Mouse (Mus musculus) liver, postnatal 0 days (tissue): ENCODE results near the gene Eloa. TPM values are rescaled to one million over a fixed set of nuclear protein-coding genes. Genes with fewer than 3 reads are reported as not detected.

Experiments
- ATAC-seq: fragments of 200-750 bp; cut with Nextera tagmentation; 2 replicates; pipeline ENCODE4 v1.8.0; 2017; ENCODE audit warnings: mild to moderate bottlenecking, moderate library complexity
- DNase-seq: peaks from one replicate; pipeline ENCODE4 v3.0.0-alpha.2; 2016
- H3K27ac ChIP-seq: fragments of 300-500 bp; sonication (generic); 2 replicates; pipeline ENCODE4 v1.5.1; 2014; ENCODE audit warnings: antibody characterized with exemption, moderate library complexity, mild to moderate bottlenecking, low read depth
- H3K27me3 ChIP-seq: fragments of 300-500 bp; sonication (generic); 2 replicates; pipeline ENCODE4 v1.6.1; 2014; ENCODE audit warnings: low read length, control low read depth, mixed read lengths; ENCODE audit not compliant: insufficient read depth
- H3K36me3 ChIP-seq: fragments of 300-500 bp; sonication (generic); replicated peaks from 2 replicates; pipeline ENCODE4 v1.6.1; 2014; ENCODE audit warnings: mild to moderate bottlenecking, control low read depth, low read length, moderate library complexity, mixed read lengths; ENCODE audit not compliant: insufficient read depth
- H3K4me1 ChIP-seq: fragments of 300-500 bp; sonication (generic); 2 replicates; pipeline ENCODE4 v1.6.1; 2014; ENCODE audit warnings: antibody characterized with exemption, mild to moderate bottlenecking, control low read depth; ENCODE audit not compliant: insufficient read depth
- H3K4me2 ChIP-seq: fragments of 300-500 bp; sonication (generic); 2 replicates; pipeline ENCODE4 v1.6.1; 2014; ENCODE audit warnings: low read depth, mild to moderate bottlenecking, low read length, moderate library complexity, mixed read lengths
- H3K4me3 ChIP-seq: fragments of 300-500 bp; sonication (generic); 2 replicates; pipeline ENCODE4 v1.5.1; 2014; ENCODE audit warnings: low read depth, low read length
- H3K9ac ChIP-seq: fragments of 300-500 bp; sonication (generic); replicated peaks from 2 replicates; pipeline ENCODE4 v1.6.1; 2014; ENCODE audit warnings: mild to moderate bottlenecking, moderate library complexity
- H3K9me3 ChIP-seq: fragments of 300-500 bp; sonication (generic); 2 replicates; pipeline ENCODE4 v1.6.1; 2016; ENCODE audit warnings: mild to moderate bottlenecking, control low read depth, low read length, mixed read lengths
- CTCF ChIP-seq: sonication (generic); IDR thresholded peaks from 2 replicates; pipeline ENCODE4 v1.5.1; 2016; ENCODE audit warnings: antibody characterized with exemption, low read depth
- EP300 ChIP-seq: IDR thresholded peaks from 2 replicates; pipeline ENCODE4 v1.6.1; 2016; ENCODE audit warnings: antibody characterized with exemption, low read depth, mild to moderate bottlenecking
- WGBS: fragments of 180-500 bp; shearing (Covaris S2); extraction: QIAGEN DNeasy Blood & Tissue Kit; methylation state at CpG from one replicate; pipeline ENCODE4 v1.1.7; 2014; ENCODE audit not compliant: insufficient replicate concordance; 5-methylcytosine and 5-hydroxymethylcytosine counted together
- polyA plus RNA-seq: library from polyadenylated mRNA; unstranded; fragments of >200 nt; fragmentation: Nextera tagmentation; extraction: Ambion mirVana; gene quantifications from 2 replicates; pipeline ENCODE4 v1.2.1, GENCODE M21; 2015

Gene Eloa
- polyA plus RNA-seq, 1 experiment from 2014 or later: 16.7 TPM

DNA sequence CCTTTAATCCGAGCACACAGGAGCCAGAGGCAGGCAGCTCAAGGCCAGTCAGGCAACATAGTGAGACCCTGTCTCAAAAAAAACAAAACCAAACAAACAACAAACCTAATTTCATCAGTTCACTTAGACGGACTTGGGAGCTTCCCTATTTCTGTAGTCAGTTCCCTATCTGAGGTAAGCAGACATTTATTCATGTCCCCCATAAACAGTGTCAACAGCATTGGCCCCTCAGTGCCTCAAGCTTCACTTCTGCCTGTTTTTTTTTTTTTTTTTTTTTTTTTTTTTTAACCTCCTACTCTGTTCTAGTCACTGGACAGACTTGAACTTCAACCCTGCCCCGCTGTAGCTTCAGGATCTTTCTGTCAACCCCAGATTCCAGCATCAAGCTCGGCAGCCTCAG lies 13.5 kb upstream of the Eloa start:
- H3K9ac ChIP-seq: no peak overlapping the region
- ATAC-seq (no peak), DNase-seq (no peak)
- WGBS: 42% methylated on average over 4 of the region's 4 CpGs
- no peak for TF ChIP-seq CTCF
- no peak for TF ChIP-seq EP300
- H3K9me3 ChIP-seq: no peaks in the 10 kb centered on the region
- H3K27ac ChIP-seq: peak overlapping the region; percentile 60; the same call in 1 of the 2 replicates
- no peaks in the 10 kb centered on the region for H3K27me3 ChIP-seq
- H3K36me3 ChIP-seq: no peaks in the 10 kb centered on the region
- H3K4me1 ChIP-seq: peaks cover 25% of the 10 kb centered on the region
- no peak overlapping the region for H3K4me3 ChIP-seq
- H3K4me2 ChIP-seq: no peak overlapping the region

DNA sequence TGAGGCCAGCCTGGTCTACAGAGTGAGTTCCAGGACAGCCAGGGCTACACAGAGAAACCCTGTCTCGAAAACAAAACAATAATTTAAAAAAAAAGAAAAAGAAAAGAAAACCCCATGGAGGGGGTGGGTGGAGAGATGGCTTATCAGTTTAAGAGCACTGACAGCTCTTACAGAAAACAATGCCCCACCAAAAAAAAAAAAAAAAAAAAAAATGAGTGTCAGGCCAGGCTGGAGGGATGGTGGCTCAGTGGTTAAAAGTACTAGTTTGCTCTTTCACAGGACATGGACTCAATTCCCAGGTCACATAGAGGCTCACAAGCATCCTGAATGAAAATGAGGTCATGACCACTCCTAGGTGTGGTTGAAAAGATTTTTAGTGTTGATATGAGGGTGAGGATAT lies 11.7 kb upstream of the Eloa start:
- Histone ChIP-seq H3K27ac (no peak overlapping the region), H3K9me3 (no peaks in the 10 kb centered on the region), H3K4me2 (no peak overlapping the region), H3K9ac (no peak overlapping the region), H3K4me3 (no peak overlapping the region), H3K4me1 (peaks cover 42% of the 10 kb centered on the region), H3K36me3 (no peaks in the 10 kb centered on the region), H3K27me3 (no peaks in the 10 kb centered on the region)
- WGBS: 67% methylated on average over 1 of the region's 1 CpGs
- no peak for ATAC-seq
- DNase-seq: no peak
- no peak for TF ChIP-seq EP300
- no peak for TF ChIP-seq CTCF

DNA sequence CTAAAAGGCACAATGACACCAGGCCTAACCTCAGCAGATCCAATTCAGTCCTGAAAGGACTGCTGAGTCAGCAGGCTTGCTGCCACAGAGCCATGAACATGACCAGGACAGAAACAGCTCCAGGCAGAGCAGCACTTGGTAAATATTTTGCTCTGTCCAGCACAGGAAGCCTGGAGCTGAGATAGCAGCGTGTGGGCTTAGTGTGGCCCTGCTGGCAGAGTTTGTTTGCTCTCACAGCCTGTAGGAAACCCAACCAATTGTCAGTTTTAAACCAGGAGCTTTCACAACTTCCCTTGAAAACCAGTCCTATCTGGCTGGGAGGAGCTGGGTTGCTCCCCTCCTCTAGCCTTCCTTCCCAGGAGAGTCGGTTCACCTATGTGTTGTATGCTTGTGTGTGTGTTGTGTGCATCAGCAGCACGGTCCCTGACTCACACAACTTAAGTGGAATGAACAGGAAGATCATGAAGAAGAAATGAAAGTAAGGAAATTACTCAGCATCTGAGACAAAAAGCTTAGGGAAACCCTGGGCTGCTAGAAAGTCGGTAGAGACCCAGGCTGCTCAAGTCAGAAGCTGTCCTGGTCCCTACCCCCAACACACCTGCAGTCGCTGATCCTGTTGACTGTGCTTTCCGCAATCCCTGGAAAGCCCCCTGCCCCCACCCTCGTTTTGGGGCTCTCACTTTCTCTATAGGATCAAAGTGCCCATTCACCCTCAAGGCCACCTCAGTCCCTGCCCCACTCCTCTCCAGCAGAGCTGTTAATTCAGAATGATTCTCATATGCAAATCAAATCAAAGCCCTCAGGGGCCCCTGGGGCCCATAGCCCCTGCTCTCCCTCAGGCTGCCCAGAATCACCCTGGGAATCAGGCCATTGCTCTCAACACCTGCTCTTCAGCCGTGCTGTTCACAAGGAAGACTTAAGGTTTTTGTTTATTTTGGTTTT lies 9.7 kb upstream of the Eloa start:
- Histone ChIP-seq H3K27me3 (no peaks in the 10 kb centered on the region), H3K4me3 (peak overlapping the region; percentile 19)

GRCm38 (mm10) chr4:136028689-136029088 lies 7.1 kb upstream of the Eloa start:
- peak overlapping the region; percentile 51 for H3K9ac ChIP-seq
- no peak for DNase-seq
- H3K4me2 ChIP-seq: peak overlapping the region; percentile 68
- 40% methylated on average over 5 of the region's 5 CpGs for WGBS
- no peak for TF ChIP-seq EP300
- H3K27ac ChIP-seq: peak overlapping the region; percentile 92
- no peak for ATAC-seq
- H3K4me3 ChIP-seq: peak overlapping the region; percentile 30
- no peaks in the 10 kb centered on the region for H3K27me3 ChIP-seq
- peaks cover 46% of the 10 kb centered on the region for H3K4me1 ChIP-seq
- no peaks in the 10 kb centered on the region for H3K36me3 ChIP-seq
- H3K9me3 ChIP-seq: no peaks in the 10 kb centered on the region

More for the DNA sequence above, 9.7 kb upstream of the Eloa start:
- ATAC-seq (peak; percentile 95), DNase-seq (peak; percentile 67)
- TF ChIP-seq CTCF (no peak), EP300 (peak; percentile 33; the same call in 1 of the 2 replicates)
- H3K9me3 ChIP-seq: no peaks in the 10 kb centered on the region
- WGBS: 8% methylated on average over 8 of the region's 8 CpGs
- H3K4me1 ChIP-seq: peaks cover 52% of the 10 kb centered on the region
- peak overlapping the region; percentile 58 for H3K9ac ChIP-seq
- peak overlapping the region; percentile 66 for H3K4me2 ChIP-seq
- peak overlapping the region; percentile 92 for H3K27ac ChIP-seq
- H3K36me3 ChIP-seq: no peaks in the 10 kb centered on the region

DNA sequence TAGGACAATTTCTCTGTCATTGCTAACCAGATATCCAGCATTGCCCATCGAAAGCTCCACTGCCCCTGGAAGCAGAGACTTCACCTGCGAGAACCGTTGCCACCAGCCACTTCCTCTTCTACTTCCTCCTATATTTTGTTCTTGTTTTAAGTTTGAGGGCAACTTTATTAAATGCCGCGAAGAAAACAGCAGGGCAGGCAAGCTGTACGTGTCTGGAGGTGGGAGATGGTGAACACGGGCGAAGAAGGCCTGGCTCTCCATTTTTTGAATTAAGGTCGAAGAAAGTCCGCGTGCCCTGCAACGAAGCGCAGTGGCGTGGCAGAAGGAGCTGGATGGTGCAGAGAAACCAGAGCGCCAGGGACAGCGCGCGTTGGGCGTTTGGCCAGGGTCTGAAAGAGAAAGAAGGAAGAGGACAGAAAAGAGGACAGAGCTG lies 6.6 kb upstream of the Eloa start:
- Histone ChIP-seq H3K9me3 (no peaks in the 10 kb centered on the region), H3K27ac (peak overlapping the region; percentile 92), H3K4me1 (peaks cover 46% of the 10 kb centered on the region), H3K9ac (peak overlapping the region; percentile 51), H3K4me3 (peak overlapping the region; percentile 30), H3K4me2 (peak overlapping the region; percentile 68), H3K36me3 (no peaks in the 10 kb centered on the region), H3K27me3 (no peaks in the 10 kb centered on the region)
- whole genome bisulfite sequencing: 29% methylated on average over 19 of the region's 19 CpGs
- TF ChIP-seq EP300 (no peak), CTCF (no peak)
- DNase-seq (peak; percentile 27), ATAC-seq (no peak)

- no peaks in the 10 kb centered on the region for H3K27me3 ChIP-seq
- H3K9ac ChIP-seq: 0 out of 2 replicates have a peak overlapping the region, but pooled peaks have one; percentile 51
- peak overlapping the region; percentile 68 for H3K4me2 ChIP-seq
- H3K4me1 ChIP-seq: peaks cover 46% of the 10 kb centered on the region
- no peaks in the 10 kb centered on the region for H3K36me3 ChIP-seq
- TF ChIP-seq EP300 (no peak), CTCF (no peak)
- no peak overlapping the region for H3K4me3 ChIP-seq
- ATAC-seq (no peak), DNase-seq (no peak)
- WGBS: 66% methylated on average over 8 of the region's 8 CpGs
- H3K9me3 ChIP-seq: no peaks in the 10 kb centered on the region
- peak overlapping the region; percentile 92 for H3K27ac ChIP-seq
These were observed 6.0 kb upstream of the Eloa start for GRCm38 (mm10) chr4:136027416-136028131.
